Mouse (Mus musculus) lung, postnatal 36 days (tissue): Measurements from ENCODE around the gene Kansl1l.
A peak's percentile ranks its signal among the peaks of the same experiment; 100 is the strongest.

ENCODE experiments used
- DNase-seq: peaks from one replicate; pipeline ENCODE4 v3.0.0; 2022; ENCODE audit warnings: mixed read lengths

Kansl1l gene

GRCm38 (mm10) chr1:66817453-66817839, at the start of gene Kansl1l:
Gene Kansl1l, minus strand, starts transcription at chr1:66817562.
- DNase-seq, result peak; percentile 97

- DNase-seq, result no peak
Observed at GRCm38 (mm10) chr1:66865633-66866032, 48.3 kb upstream of the Kansl1l start.

- peak; percentile 33 for DNase-seq
Observed at GRCm38 (mm10) chr1:66863741-66864495, 46.6 kb upstream of the Kansl1l start.

GRCm38 (mm10) chr1:66862712-66863511, 45.5 kb upstream of the Kansl1l start, which contains the start of gene Acadl:
Gene Acadl, minus strand, starts transcription at chr1:66863277.
- DNase-seq, result peak; percentile 94

GRCm38 (mm10) chr1:66861764-66862672, 44.7 kb upstream of the Kansl1l start:
- peak; percentile 35 for DNase-seq

- peak; percentile 48 for DNase-seq
Observed at GRCm38 (mm10) chr1:66847506-66847905, 30.1 kb upstream of the Kansl1l start.

- DNase-seq, result peak; percentile 74
Observed at GRCm38 (mm10) chr1:66845690-66846318, 28.4 kb upstream of the Kansl1l start.

- no peak for DNase-seq
Observed at GRCm38 (mm10) chr1:66841938-66842337, 24.6 kb upstream of the Kansl1l start.

- no peak for DNase-seq
Observed at GRCm38 (mm10) chr1:66841510-66841909, 24.1 kb upstream of the Kansl1l start.

GRCm38 (mm10) chr1:66839755-66840438, 22.5 kb upstream of the Kansl1l start:
- DNase-seq, result peak; percentile 47

- DNase-seq, result no peak
Observed at GRCm38 (mm10) chr1:66839135-66839534, 21.8 kb upstream of the Kansl1l start.

GRCm38 (mm10) chr1:66838184-66839042, 21.1 kb upstream of the Kansl1l start:
- DNase-seq, result peak; percentile 93

- DNase-seq, result no peak
Observed at GRCm38 (mm10) chr1:66837207-66837606, 19.8 kb upstream of the Kansl1l start.

GRCm38 (mm10) chr1:66832636-66833165, 15.3 kb upstream of the Kansl1l start:
- no peak for DNase-seq

GRCm38 (mm10) chr1:66831824-66832600, 14.7 kb upstream of the Kansl1l start:
- DNase-seq, result no peak

GRCm38 (mm10) chr1:66829400-66830080, 12.2 kb upstream of the Kansl1l start:
- no peak for DNase-seq

- no peak for DNase-seq
Observed at GRCm38 (mm10) chr1:66821966-66822365, 4.6 kb upstream of the Kansl1l start.

GRCm38 (mm10) chr1:66820241-66820640, 2.9 kb upstream of the Kansl1l start:
- DNase-seq, result peak; percentile 69

- no peak for DNase-seq
Observed at GRCm38 (mm10) chr1:66817865-66818315, 528 bp upstream of the Kansl1l start.
